Mouse (Mus musculus) heart, adult 18-20 months (tissue): Measurements from ENCODE around the gene Rps23. TPM values are rescaled to one million over a fixed set of nuclear protein-coding genes. Genes with fewer than 3 reads are reported as not detected.

Experiments used
- DNase-seq, 2 experiments: peaks; one replicate each; pipeline ENCODE4 v3.0.0; 2021 to 2022; ENCODE audit warnings: mixed read lengths in 1 of 2
- total RNA-seq, 2 experiments: library from RNA; stranded (reverse); gene quantifications; 2 replicates each; pipeline ENCODE4 v1.2.3; 2021

Rps23 gene
- total RNA-seq, 2 experiments from 2014 or later = 170 to 197 TPM

DNA sequence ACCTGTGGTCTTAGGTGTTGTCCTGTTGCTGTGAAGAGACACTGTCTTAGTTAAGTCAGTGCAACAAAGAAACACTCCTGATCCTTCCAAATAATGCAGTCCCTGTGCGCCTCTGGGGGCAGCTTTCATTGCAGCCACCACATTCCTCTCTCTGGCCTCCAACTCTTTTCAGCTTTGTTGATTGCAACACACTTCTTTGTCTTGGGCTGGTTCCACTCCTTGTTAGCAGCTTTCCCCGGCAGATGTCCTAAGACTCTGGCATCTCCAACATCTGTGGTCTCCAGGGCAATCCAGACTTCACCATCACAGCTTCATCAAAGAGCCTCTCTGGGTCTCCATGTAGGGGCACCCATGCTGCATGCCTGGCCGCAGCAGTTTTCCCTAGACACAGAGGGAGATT is 10.5 kb downstream of the Rps23 start:
- peak; percentile 35 to 44 for DNase-seq

DNA sequence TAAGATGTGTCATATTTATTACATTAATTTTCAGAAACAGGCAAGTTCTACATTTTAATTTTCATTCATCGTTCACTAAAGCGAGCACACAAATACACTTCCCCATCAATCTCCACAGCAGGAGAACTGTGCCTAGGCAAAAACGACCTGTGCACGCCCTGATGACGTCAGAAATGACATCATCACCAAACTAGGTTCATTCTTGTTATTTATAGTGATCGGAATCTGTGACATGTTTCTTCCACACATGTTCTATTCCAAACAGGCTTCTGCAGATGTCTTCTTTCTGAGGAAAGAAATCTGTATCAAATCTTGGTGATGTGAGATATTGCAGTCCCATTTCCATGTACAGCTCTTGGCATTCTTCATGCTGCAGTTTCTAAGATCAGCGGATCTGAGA is 13.1 kb downstream of the Rps23 start:
- no peak for DNase-seq

DNA sequence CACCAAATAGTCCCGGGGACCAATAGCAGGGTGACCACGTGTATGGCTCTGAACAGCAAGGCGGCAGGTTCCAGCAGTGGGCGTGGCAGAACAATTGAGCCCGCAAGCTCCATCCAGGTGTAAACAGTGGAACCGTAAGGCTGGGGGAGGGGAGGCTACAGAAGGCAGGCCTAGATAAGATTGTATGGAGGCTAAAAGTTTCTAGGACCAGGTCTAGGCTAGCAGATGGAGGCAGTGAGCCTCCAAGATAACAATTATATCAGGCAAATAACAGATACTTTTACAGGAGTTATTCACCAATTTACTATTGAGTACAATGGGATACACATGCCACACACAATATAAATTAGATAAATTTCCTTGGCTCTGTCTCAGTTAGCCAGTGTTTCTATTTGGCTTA is 16.4 kb downstream of the Rps23 start:
- DNase-seq = no peak

DNA sequence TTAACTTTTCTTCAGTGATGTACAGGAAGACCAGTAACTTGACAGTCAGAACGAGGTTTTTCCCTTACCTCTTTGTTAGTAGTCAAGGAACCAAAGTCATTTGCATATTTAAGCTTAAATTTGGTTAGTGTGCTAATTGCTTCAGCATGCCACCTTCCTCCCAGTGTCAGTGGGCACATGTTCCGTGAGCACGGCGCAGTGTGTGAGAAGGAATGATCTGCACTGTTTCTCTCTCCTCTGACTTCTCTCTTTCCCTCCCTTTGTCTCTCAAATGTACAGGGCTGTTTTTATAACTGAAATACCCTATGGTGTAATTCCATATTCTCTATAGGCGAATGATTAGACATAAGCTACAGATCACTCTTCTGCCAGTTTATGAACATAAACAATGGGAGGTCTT is 16.8 kb downstream of the Rps23 start:
- DNase-seq = no peak

DNA sequence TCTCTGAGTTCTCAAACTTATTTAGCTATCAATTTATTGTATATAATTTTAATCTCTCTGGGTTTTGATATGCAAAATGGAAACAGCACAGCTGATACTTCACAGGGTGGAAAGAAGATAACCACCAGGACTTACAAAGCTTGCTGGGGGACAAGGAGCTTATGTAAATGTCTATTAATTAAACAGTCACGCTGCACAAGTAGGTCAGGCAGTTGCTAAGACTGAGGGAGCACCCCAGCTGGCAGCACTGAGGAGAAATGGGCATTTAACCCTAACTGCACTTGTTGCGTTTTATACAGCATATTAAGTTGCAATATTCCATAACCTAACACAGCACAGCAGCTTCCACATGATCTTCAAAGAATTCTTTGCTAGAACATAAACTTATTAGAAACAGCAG is 36.1 kb downstream of the Rps23 start:
- no peak for DNase-seq

DNA sequence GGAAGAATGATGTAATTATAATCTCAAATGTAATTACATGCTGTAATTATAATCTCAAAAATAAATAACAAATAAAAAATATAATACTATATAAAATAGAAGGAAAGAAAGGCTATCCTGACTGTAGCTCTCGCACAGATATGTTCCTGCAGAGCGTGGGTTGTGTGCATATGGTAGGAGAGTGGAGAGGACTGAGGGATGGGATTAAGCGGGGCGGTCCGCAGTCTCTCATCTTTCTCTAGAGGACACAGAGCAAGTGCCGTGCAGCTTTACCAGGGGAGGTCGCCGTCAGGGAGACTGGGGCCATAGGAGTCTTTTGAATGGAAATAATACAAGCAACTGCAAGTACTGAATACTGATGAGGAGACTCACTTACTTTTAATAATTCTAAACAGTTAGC is 37.8 kb downstream of the Rps23 start:
- DNase-seq = no peak

DNA sequence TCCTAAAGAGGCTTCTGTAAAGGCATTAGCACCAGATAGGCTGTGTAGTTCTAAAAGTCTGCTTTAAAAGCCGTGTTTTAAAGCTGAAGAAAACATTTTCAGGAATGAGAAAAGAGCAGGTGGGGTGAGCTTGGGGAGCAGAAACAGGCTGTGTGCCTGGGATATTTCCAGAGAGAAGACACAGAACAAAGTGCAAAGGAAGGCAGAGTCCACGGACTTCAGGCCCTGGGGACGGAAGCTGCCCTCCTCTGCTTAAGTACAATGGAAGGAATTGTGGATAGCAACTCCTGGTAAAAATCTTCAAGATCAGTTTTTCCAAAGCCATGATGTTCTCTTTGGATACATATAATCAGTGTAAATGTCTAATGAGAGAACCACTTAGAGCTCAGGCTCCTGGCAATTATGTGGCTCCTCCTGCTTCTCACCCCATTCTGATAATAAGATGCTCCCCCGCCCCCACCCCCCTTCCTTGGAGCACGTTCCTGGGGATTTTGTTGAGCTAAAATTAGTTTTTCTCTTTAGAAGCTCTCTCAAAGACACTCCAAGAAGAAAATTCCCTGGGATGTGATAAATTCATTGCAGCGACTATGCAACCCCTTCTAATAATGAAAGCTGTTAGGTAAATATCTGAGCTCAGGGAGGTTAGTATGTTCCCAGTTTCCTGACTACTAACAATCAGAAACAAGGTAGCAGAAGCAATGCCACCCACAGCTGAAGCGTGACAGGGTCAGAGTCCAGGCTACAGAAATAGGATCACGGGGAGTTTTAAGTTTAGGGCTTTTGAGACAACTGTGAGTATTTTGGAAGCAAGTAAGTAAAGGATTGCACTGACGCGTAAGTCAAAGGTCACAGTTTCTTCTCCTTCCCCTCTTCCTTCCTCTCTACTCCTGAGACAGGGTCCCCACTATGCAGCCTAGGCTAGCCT is 40.3 kb downstream of the Rps23 start:
- no peak for DNase-seq

DNA sequence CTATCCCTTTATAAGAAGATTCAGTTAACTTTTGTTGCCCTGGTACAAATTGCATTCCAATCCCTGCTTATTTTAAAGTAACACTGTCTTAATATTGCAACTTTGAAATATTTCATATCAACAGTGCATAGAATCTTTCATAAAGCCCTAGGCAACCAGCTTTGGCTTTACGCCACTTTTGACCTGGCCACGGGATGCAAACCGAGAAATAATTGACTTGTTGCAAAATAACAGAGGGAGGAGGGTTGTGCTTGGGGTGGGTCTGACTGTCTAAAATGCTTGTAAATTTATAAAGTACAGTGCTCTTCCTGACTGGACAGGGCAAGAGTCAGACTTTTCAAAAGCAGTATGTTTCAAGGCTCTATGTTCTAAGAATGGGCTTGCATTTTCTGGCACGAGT is 41.8 kb downstream of the Rps23 start:
- no peak for DNase-seq

DNA sequence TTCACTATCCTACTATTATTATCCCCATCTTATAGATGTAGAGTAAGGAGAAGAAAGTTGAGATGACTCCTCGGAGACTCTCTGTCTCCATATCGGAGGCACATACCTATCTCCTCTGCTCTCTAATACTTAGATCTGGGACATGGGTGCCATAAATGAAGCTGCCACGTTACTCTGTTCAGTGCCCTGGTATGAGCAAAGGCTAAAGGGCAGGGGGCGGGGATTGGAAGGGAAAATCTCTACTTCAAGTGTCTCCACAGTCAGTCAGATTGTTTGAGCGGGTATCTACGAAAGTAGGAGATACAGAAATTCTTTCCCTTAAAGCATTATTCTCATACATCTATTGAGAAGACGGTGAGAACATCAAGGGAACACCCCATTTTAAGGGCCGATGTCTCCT is 43.2 kb downstream of the Rps23 start:
- DNase-seq = no peak

DNA sequence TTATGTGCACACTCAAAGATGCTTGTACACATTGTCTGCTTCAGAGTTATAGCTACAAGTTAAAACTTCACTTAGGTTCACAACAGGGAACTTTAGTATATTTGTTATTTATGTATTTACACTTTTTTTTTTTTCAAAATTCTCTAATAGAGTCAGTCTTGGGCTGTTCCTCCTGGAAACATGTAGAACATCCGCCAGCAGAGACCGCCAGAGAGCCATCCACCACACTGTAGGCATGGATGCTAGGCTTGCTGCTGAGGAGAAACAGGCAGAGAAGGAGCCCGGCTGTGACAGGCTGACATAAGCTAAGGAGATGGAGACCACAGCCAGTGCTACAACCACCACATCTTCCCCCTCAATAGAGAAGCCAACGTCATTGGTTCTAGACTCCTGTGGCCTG is 44.7 kb downstream of the Rps23 start:
- DNase-seq = peak; percentile 73 to 90

DNA sequence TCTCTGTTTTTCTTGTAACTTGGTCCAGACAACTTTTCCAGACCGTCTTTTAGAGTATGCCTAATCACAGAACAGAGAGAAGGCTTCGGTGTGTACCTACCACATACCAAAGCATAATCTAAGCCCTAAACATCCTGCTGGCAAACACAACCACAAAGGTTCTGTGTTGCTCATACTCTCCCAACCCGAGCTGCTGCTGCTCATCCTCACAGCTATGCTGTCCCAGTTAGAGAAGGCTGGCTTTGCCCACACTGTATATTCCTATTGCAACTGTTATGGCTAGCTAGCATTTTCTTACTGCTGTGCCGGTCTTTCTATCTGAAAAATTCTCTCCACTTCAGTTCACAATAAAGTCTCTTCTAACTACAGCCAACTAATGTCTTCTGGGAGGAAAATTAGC is 46.2 kb downstream of the Rps23 start:
- DNase-seq = no peak

DNA sequence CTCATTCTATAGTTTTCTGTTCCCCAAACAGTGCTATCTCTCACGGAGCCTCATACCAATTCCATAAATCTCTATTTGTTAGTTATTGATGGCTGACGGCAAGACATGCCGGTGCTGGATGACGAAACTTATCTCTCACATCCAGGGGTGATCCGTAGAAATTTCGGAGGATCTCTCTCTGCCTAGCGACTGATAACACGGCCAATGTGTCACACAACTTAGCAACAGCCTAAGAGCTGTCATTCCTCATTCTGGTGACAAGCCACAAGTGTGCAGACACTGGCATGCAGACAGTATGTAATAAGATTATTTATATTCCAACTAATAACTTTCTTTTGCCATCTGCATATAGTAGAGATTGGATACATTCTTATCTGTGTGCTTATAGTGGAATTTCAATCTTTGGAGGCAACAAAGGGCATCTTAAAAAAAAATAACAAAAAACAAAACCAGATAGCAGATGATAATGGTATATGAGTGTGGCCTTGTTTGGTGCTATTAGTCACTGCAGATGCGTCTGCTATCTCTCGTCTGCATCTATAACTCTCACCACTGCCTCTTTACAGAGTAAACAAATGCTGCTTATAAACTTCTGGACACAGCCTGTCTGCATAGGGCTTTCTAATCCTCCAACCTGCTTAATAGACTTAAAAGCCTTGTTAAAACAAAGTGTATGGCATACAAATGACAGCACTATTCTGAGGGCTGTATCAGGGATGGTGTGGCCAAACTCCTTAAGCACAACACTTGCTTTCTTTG is 47.7 kb downstream of the Rps23 start:
- DNase-seq = no peak

DNA sequence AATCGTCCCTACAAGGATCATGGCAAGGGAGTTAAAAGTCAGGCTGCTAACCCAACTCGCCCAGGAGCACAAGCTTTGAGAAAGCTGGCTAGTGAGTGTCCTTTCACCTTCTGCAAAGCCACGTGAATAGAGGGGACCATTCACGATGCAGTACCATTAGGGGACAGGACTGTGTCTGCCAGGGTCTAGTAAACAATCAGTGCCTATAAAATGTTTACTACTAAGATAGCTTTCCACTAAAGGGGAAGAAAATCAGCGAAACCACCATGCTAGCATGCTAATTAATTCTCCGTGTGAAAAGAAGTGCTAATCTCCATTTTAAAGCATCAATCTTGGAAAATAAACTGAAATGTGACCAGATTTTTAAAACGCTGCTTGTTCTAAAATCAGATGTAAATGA is 50.7 kb downstream of the Rps23 start:
- DNase-seq = no peak

Other genes with a start within 250 kb of the Rps23 start
- gene Atp6ap1l, start 17.6 kb upstream of the Rps23 start, total RNA-seq = not detected